Mouse (Mus musculus) CH12.LX (cell line): ENCODE measurements around the gene Camta1.

Experiments used
- BHLHE40 ChIP-seq: IDR thresholded peaks from 2 replicates; pipeline ENCODE4 v1.6.1; 2011; ENCODE audit warnings: mild to moderate bottlenecking, low read depth, low read length, improper control_type of control experiment
- CHD2 ChIP-seq: IDR thresholded peaks from 2 replicates; pipeline ENCODE4 v1.6.1; 2011; ENCODE audit warnings: low read length, improper control_type of control experiment
- CTCF ChIP-seq, 2 experiments: IDR thresholded peaks in 1 of 2; conservative IDR thresholded peaks in 1 of 2; 2 replicates each; pipeline ENCODE4 v1.5.1; 2011 to 2012; ENCODE audit warnings: low read depth in 2 of 2, low read length in 2 of 2, improper control_type of control experiment in 1 of 2, inconsistent platforms in 1 of 2, mild to moderate bottlenecking in 1 of 2, moderate library complexity in 1 of 2
- E2F4 ChIP-seq: IDR thresholded peaks from 2 replicates; pipeline ENCODE4 v1.6.1; 2011; ENCODE audit warnings: low read depth, low read length, improper control_type of control experiment; ENCODE audit not compliant: insufficient replicate concordance
- EP300 ChIP-seq: IDR thresholded peaks from 2 replicates; pipeline ENCODE4 v1.6.1; 2011; ENCODE audit warnings: low read length, improper control_type of control experiment
- KAT2A ChIP-seq: IDR thresholded peaks from 2 replicates; pipeline ENCODE4 v1.6.1; 2012; ENCODE audit warnings: low read length, improper control_type of control experiment, inconsistent platforms; ENCODE audit not compliant: insufficient replicate concordance
- MAX ChIP-seq: IDR thresholded peaks from 2 replicates; pipeline ENCODE4 v1.6.1; 2011; ENCODE audit warnings: low read length, improper control_type of control experiment
- MXI1 ChIP-seq: IDR thresholded peaks from 2 replicates; pipeline ENCODE4 v1.6.1; 2011; ENCODE audit warnings: mild to moderate bottlenecking, low read depth, low read length, improper control_type of control experiment
- NRF1 ChIP-seq: IDR thresholded peaks from 2 replicates; pipeline ENCODE4 v1.6.1; 2014; ENCODE audit warnings: low read depth, mild to moderate bottlenecking, inconsistent platforms, low read length, improper control_type of control experiment, moderate library complexity
- POLR2A ChIP-seq: IDR thresholded peaks from 2 replicates; pipeline ENCODE4 v1.6.1; 2011; ENCODE audit warnings: low read depth, mild to moderate bottlenecking, improper control_type of control experiment, low read length
- USF1 ChIP-seq: IDR thresholded peaks from 2 replicates; pipeline ENCODE4 v1.6.1; 2014; ENCODE audit warnings: low read depth, mild to moderate bottlenecking, inconsistent platforms, low read length, improper control_type of control experiment

DNA sequence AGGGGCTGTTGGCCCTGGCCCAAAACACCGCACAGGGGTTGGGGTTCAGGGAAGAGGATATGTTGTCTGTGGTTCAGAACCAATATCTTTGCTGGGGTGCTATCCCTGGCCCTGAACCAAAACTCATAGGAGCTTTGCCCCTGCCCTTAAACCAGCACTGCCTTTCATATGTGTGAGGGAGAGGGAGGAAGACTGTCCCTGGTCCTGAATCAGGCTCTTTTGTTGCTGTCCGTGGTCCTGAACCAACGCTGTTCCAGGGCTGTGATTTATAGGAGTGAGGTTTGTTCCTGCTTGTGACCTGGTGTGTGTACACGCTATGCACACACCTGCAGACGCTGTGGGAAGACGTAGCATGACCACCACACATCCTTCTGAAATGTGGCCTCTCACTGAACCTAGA lies 256.8 kb downstream of the Camta1 start:
- TF ChIP-seq EP300 (no peak), BHLHE40 (no peak), NRF1 (no peak), CTCF (conservative IDR thresholded peaks at IDR 0.05 in 1 of 2, IDR thresholded peaks at IDR 0.05 in 1 of 2; ENCODE audit: low read depth in 2 of 2, low read length in 2 of 2) (no peak), MXI1 (no peak), E2F4 (no peak), MAX (no peak), CHD2 (no peak), KAT2A (no peak), POLR2A (no peak), USF1 (no peak)
